Mouse (Mus musculus) kidney, adult 8-10 months (tissue): ENCODE results near the gene Syt5.
"Not testable (repeated sequence)": the region's sequence is repeated elsewhere in the genome, so short reads cannot be mapped to it uniquely, and the experiment has no call there.

Experiments
- DNase-seq, 2 experiments: peaks; one replicate each; pipeline ENCODE4 v3.0.0; 2022

Gene Syt5

GRCm38 (mm10) chr7:4547221-4547641, at the start of gene Syt5:
Gene Syt5 (minus strand): TSS chr7:4547541.
- DNase-seq: no peak

- not testable (repeated sequence) for DNase-seq
Measured at GRCm38 (mm10) chr7:4597046-4597445, 49.7 kb upstream of the Syt5 start.

- DNase-seq: not testable (repeated sequence)
Measured at GRCm38 (mm10) chr7:4581481-4581880, 34.1 kb upstream of the Syt5 start.

- not testable (repeated sequence) for DNase-seq
Measured at GRCm38 (mm10) chr7:4572361-4572760, 25.0 kb upstream of the Syt5 start.

GRCm38 (mm10) chr7:4562660-4563059, 15.3 kb upstream of the Syt5 start:
- no peak for DNase-seq

- no peak for DNase-seq
Measured at GRCm38 (mm10) chr7:4557167-4557560, 9.8 kb upstream of the Syt5 start.

- peak; percentile 49 to 66 for DNase-seq
Measured at GRCm38 (mm10) chr7:4556256-4557166, 9.2 kb upstream of the Syt5 start.

- DNase-seq: peak in 1 of 2 experiments; percentile 23
Measured at GRCm38 (mm10) chr7:4546591-4547131, 680 bp downstream of the Syt5 start.

- no peak for DNase-seq
Measured at GRCm38 (mm10) chr7:4546050-4546449, 1.3 kb downstream of the Syt5 start.

- no peak for DNase-seq
Measured at GRCm38 (mm10) chr7:4542013-4542412, 5.3 kb downstream of the Syt5 start.

- no peak for DNase-seq
Measured at GRCm38 (mm10) chr7:4541344-4541743, 6.0 kb downstream of the Syt5 start.

GRCm38 (mm10) chr7:4539019-4539418, 8.3 kb downstream of the Syt5 start:
- no peak for DNase-seq

- no peak for DNase-seq
Measured at GRCm38 (mm10) chr7:4537181-4537580, 10.2 kb downstream of the Syt5 start.

GRCm38 (mm10) chr7:4536369-4536768, 11.0 kb downstream of the Syt5 start:
- no peak for DNase-seq

GRCm38 (mm10) chr7:4532005-4532729, 15.2 kb downstream of the Syt5 start, which contains the start of gene Dnaaf3:
Gene Dnaaf3 (minus strand): TSS chr7:4532453.
- DNase-seq: peak; percentile 79 to 84

GRCm38 (mm10) chr7:4530166-4530565, 17.2 kb downstream of the Syt5 start:
- DNase-seq: not testable (repeated sequence)

- no peak for DNase-seq
Measured at GRCm38 (mm10) chr7:4527302-4527689, 20.0 kb downstream of the Syt5 start.

- peak; percentile 52 to 65 for DNase-seq
Measured at GRCm38 (mm10) chr7:4526341-4527301, 20.7 kb downstream of the Syt5 start.

- DNase-seq: peak in 1 of 2 experiments; percentile 46
Measured at GRCm38 (mm10) chr7:4524212-4524922, 23.0 kb downstream of the Syt5 start, which contains the start of gene Tnni3. Gene Tnni3 (minus strand): TSS chr7:4524229.

GRCm38 (mm10) chr7:4523205-4524130, 23.9 kb downstream of the Syt5 start:
- no peak for DNase-seq
